Mouse (Mus musculus): Measurements from ENCODE around the gene Msi2. TPM values are rescaled to one million over a fixed set of nuclear protein-coding genes. Genes with fewer than 3 reads are reported as not detected.

Gene Msi2
- polyA plus RNA-seq, 1 experiment: 36.4 TPM

- DNase-seq (ENCODE audit: low read depth): no peak
These were observed 104.4 kb downstream of the Msi2 start for GRCm38 (mm10) chr11:88613771-88614526.

- DNase-seq (ENCODE audit: low read depth): no peak
These were observed 105.3 kb downstream of the Msi2 start for GRCm38 (mm10) chr11:88613008-88613407.

- no peak for DNase-seq (ENCODE audit: low read depth)
These were observed 106.2 kb downstream of the Msi2 start for GRCm38 (mm10) chr11:88612141-88612540.

GRCm38 (mm10) chr11:88610809-88611208 lies 107.5 kb downstream of the Msi2 start:
- DNase-seq (ENCODE audit: low read depth): no peak

GRCm38 (mm10) chr11:88610112-88610511 lies 108.2 kb downstream of the Msi2 start:
- DNase-seq (ENCODE audit: low read depth): no peak

GRCm38 (mm10) chr11:88608584-88608983 lies 109.7 kb downstream of the Msi2 start:
- DNase-seq (ENCODE audit: low read depth): no peak

GRCm38 (mm10) chr11:88607725-88608383 lies 110.5 kb downstream of the Msi2 start:
- no peak for DNase-seq (ENCODE audit: low read depth)

GRCm38 (mm10) chr11:88605771-88606170 lies 112.5 kb downstream of the Msi2 start:
- no peak for DNase-seq (ENCODE audit: low read depth)

- no peak for DNase-seq (ENCODE audit: low read depth)
These were observed 113.2 kb downstream of the Msi2 start for GRCm38 (mm10) chr11:88605098-88605525.

GRCm38 (mm10) chr11:88604635-88605034 lies 113.7 kb downstream of the Msi2 start:
- DNase-seq (ENCODE audit: low read depth): no peak

- DNase-seq (ENCODE audit: low read depth): no peak
These were observed 114.9 kb downstream of the Msi2 start for GRCm38 (mm10) chr11:88603366-88603765.

- DNase-seq (ENCODE audit: low read depth): no peak
These were observed 115.7 kb downstream of the Msi2 start for GRCm38 (mm10) chr11:88602471-88603120.

GRCm38 (mm10) chr11:88600194-88600593 lies 118.1 kb downstream of the Msi2 start:
- no peak for DNase-seq (ENCODE audit: low read depth)

- DNase-seq (ENCODE audit: low read depth): no peak
These were observed 118.8 kb downstream of the Msi2 start for GRCm38 (mm10) chr11:88599332-88600130.

GRCm38 (mm10) chr11:88598848-88599175 lies 119.5 kb downstream of the Msi2 start:
- DNase-seq (ENCODE audit: low read depth): no peak

- no peak for DNase-seq (ENCODE audit: low read depth)
These were observed 120.0 kb downstream of the Msi2 start for GRCm38 (mm10) chr11:88598150-88598847.

- DNase-seq (ENCODE audit: low read depth): no peak
These were observed 122.7 kb downstream of the Msi2 start for GRCm38 (mm10) chr11:88595616-88596015.

GRCm38 (mm10) chr11:88594804-88595611 lies 123.3 kb downstream of the Msi2 start:
- DNase-seq (ENCODE audit: low read depth): no peak

- no peak for DNase-seq (ENCODE audit: low read depth)
These were observed 124.3 kb downstream of the Msi2 start for GRCm38 (mm10) chr11:88594010-88594409.

GRCm38 (mm10) chr11:88592099-88592498 lies 126.2 kb downstream of the Msi2 start:
- DNase-seq (ENCODE audit: low read depth): no peak

GRCm38 (mm10) chr11:88590647-88591046 lies 127.7 kb downstream of the Msi2 start:
- no peak for DNase-seq (ENCODE audit: low read depth)
